Mouse (Mus musculus): Measurements from ENCODE around the gene Gm20738.
"Not testable (repeated sequence)": the region's sequence is repeated elsewhere in the genome, so short reads cannot be mapped to it uniquely, and the experiment has no call there.

The Gm20738 gene

GRCm38 (mm10) chrY:37957511-37957910 lies at the start of gene Gm20738:
TSS of gene Gm20738 (plus strand) at chrY:37957811.
- DNase-seq (ENCODE audit: low spot score): not testable (repeated sequence)

All from T-cell, adult 2 months (primary cell).